Mouse (Mus musculus): ENCODE measurements around the gene Pak3. TPM values are rescaled to one million over a fixed set of nuclear protein-coding genes. Genes with fewer than 3 reads are reported as not detected.
A peak's percentile ranks its signal among the peaks of the same experiment; 100 is the strongest.
"Not testable (repeated sequence)": the region's sequence is repeated elsewhere in the genome, so short reads cannot be mapped to it uniquely, and the experiment has no call there.

Gene Pak3
- polyA plus RNA-seq (2016; fragmentation: Nextera tagmentation; extraction: Ambion mirVana): 7.1 and 7.5 TPM in 2 replicates

DNA sequence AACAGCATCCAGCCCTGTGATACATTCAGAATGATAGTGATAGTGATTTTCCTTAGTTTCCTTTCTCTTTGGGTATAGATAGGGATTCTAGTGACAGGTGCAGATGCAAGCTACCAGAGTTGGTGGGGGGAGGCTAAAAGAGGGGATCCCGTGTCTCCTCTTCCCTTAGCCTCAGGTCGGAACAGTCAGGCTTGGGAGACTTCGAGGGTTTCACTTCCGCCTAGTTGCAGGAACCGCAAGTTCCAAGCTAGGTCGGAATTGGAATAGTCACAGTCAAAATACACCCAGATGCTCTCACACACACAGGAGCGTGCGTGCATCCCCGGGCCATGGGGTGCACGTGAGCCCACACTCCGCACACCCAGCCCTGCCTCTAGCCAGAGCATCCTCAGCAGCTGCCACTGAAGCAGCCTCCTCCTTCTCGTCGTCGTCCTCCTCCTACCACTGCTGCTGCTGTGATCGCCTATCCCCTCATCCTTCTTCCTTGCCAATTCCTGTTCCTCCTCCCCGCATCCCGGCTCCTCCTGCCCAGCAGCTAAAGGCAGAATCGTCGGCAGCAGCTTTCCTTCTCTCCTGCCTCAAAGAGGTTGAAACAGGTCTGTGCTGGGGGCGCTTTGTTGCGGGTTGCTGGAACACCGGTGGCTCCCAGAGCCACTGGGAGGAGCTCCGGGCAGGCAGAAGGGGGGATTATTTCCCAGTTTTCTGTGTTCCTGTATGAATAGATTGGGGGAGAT, at the start of gene Pak3:
Pak3 (plus strand) TSS at position 424 of the 734 bp plus-strand sequence.
- Histone ChIP-seq H3K9ac (peak within 1 kb of the TSS; percentile 36; the same call in 1 of the 2 replicates), H3K36me3 (no peaks in the 10 kb centered on the region), H3K9me3 (replicated peaks) (no peaks in the 10 kb centered on the region), H3K27ac (ENCODE audit: poor library complexity, severe bottlenecking) (no peak within 1 kb of the TSS), H3K4me2 (peak within 1 kb of the TSS; percentile 72), H3K27me3 (replicated peaks) (peaks cover 9% of the 10 kb centered on the region; the same call in 1 of the 2 replicates), H3K4me3 (peak within 1 kb of the TSS; percentile 39), H3K4me1 (replicated peaks) (no peaks in the 10 kb centered on the region)
- ATAC-seq (ENCODE audit: insufficient number of reproducible peaks, low FRiP score): no peak
- WGBS: 9% methylated on average over 23 of the region's 23 CpGs

DNA sequence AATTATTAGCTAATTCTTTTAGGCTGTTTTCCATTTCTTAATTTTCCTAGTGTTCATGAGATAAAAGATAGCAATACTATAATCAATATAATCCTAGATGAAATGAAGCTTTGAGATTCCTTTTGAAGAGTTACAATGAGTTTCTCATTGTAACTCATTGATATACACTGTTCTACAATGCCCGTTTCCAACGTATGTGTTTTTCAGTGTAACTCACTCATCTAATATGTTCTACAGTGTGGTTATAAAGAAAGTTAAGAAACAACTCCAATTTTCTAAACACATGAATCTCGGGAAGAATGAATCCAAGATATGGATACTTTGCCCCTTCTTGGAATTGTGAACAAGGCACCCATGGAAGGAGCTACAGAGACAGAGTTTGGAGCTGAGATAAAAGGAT, 35.5 kb upstream of the Pak3 start:
- ATAC-seq (ENCODE audit: insufficient number of reproducible peaks, low FRiP score): peak; percentile 100
- Histone ChIP-seq H3K9me3 (replicated peaks) (no peaks in the 10 kb centered on the region), H3K4me2 (no peak overlapping the region), H3K9ac (no peak overlapping the region), H3K27me3 (replicated peaks) (no peaks in the 10 kb centered on the region), H3K4me3 (no peak overlapping the region), H3K27ac (ENCODE audit: poor library complexity, severe bottlenecking) (no peak overlapping the region), H3K36me3 (no peaks in the 10 kb centered on the region), H3K4me1 (replicated peaks) (no peaks in the 10 kb centered on the region)
- WGBS: 71% methylated on average over 3 of the region's 3 CpGs

DNA sequence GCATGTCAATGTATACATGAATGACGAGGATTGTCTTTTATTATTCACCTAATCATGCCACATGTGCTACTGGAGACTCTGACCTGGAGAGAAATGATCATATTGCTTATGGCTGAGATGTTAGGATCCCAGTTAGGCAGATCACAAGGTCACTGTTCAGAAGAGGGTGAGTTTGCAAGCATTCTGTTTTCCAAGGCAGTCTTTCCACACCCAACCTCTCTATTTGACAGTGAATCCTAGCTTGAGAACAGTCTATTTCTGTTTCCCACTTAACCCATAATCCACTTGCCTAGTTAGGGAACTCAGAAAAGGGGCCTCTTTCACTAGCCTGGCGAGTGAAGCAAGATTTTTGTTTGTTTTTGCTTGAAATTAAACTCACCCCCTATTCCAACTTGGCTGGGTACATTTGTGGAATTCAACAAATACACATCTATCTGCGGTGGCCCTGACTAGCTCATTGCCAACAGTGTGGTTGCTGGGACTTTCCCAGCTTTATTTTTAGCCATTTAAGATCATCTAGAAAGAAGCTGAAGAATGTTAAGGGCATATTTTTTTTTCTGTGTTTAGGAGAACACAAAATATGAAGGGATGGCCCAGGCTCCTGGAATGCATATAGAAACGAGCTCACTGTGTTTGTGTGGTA, 17.2 kb upstream of the Pak3 start:
- H3K27ac ChIP-seq (ENCODE audit: poor library complexity, severe bottlenecking): no peak overlapping the region
- ATAC-seq (ENCODE audit: insufficient number of reproducible peaks, low FRiP score): no peak
- H3K9ac ChIP-seq: no peak overlapping the region
- H3K4me1 ChIP-seq (replicated peaks): no peaks in the 10 kb centered on the region
- H3K4me3 ChIP-seq: no peak overlapping the region
- no peaks in the 10 kb centered on the region for H3K36me3 ChIP-seq
- 56% methylated on average over 4 of the region's 4 CpGs for whole genome bisulfite sequencing
- H3K9me3 ChIP-seq (replicated peaks): no peaks in the 10 kb centered on the region
- H3K4me2 ChIP-seq: no peak overlapping the region
- H3K27me3 ChIP-seq (replicated peaks): no peaks in the 10 kb centered on the region

DNA sequence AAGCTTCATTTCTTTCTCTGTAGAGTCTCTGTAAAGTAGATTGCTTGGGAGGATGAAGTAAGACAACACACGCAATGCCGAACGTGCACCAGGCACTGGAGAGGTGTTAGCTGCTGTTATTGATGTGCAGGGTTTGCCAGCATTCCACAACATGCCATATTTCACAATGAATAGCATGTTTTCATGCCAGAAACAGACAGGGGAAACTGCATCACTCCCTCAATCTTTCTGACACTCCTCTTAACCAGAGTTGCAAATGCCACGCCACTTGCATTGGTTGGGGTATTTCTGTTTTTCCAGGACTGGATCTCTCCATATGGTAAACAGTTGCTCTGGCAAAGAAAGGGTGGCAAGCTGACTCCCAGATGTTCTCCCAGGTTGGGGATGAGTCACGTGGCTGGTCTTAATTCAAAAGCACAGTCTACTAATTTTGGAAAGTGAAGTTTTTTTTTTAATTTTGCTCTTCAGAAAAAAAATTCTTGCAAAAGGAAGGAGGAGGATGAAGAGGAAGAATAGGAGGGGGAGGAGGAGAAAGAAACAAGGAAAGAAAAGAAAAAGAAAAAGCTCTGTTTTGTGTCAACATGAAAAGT, 16.5 kb upstream of the Pak3 start:
- Histone ChIP-seq H3K4me1 (replicated peaks) (no peaks in the 10 kb centered on the region), H3K4me2 (no peak overlapping the region)
- WGBS: 61% methylated on average over 5 of the region's 5 CpGs

DNA sequence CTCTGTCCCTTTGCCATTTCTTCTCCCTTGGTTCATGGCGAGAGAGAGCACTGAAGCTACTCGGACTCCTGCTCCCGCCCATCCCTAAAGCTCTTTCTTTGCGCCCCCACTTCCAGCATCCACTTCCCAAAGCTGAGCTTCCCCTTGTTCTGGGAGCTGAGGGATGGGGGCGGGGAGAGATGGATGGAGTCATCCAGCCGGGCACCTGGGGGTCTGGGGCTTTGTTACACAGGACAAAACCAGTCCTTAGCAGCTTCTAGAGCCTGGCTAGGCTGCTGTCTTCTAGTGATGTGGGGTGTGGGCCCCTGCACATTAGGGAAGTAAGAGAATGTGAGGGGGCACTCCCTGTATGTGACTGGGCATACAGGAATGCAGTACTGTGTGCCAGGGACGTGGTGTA, 526 bp downstream of the Pak3 start:
- H3K9ac ChIP-seq: 0 out of 2 replicates have a peak overlapping the region, but pooled peaks have one; percentile 36
- peak overlapping the region; percentile 72 for H3K4me2 ChIP-seq
- H3K4me1 ChIP-seq (replicated peaks): no peaks in the 10 kb centered on the region
- H3K4me3 ChIP-seq: peak overlapping the region; percentile 39
- peaks cover 9% of the 10 kb centered on the region; the same call in 1 of the 2 replicates for H3K27me3 ChIP-seq (replicated peaks)
- 17% methylated on average over 7 of the region's 7 CpGs for WGBS
- H3K27ac ChIP-seq (ENCODE audit: poor library complexity, severe bottlenecking): no peak overlapping the region
- no peaks in the 10 kb centered on the region for H3K36me3 ChIP-seq
- H3K9me3 ChIP-seq (replicated peaks): no peaks in the 10 kb centered on the region
- no peak for ATAC-seq (ENCODE audit: insufficient number of reproducible peaks, low FRiP score)

More for the DNA sequence above, 16.5 kb upstream of the Pak3 start:
- Histone ChIP-seq H3K36me3 (no peaks in the 10 kb centered on the region), H3K4me3 (no peak overlapping the region), H3K27me3 (replicated peaks) (no peaks in the 10 kb centered on the region), H3K9me3 (replicated peaks) (no peaks in the 10 kb centered on the region), H3K9ac (no peak overlapping the region), H3K27ac (ENCODE audit: poor library complexity, severe bottlenecking) (no peak overlapping the region)
- no peak for ATAC-seq (ENCODE audit: insufficient number of reproducible peaks, low FRiP score)

DNA sequence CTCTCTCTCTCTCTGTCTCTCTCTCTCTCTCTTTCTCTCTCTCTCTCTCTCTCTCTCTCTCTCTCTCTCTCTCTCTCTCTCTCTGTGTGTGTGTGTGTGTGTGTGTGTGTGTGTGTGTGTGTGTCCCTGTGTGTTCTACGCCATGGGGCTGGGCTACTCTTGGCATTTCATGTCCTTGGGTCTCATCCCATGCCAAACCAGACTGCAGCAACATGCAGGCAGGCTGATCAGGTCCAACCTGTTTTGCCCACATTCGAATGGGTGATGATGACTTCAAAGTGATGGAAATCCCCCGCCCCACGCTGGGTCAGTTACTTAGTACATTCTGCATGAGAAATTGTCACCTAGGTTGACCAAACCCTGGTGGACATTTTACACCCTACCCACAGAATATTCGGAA, 1.1 kb downstream of the Pak3 start:
- not testable (repeated sequence) for H3K4me3 ChIP-seq; H3K9me3 ChIP-seq (replicated peaks); H3K9ac ChIP-seq; H3K27me3 ChIP-seq (replicated peaks); H3K27ac ChIP-seq (ENCODE audit: poor library complexity, severe bottlenecking); H3K4me1 ChIP-seq (replicated peaks); H3K4me2 ChIP-seq; ATAC-seq (ENCODE audit: insufficient number of reproducible peaks, low FRiP score); H3K36me3 ChIP-seq
- 55% methylated on average over 5 of the region's 5 CpGs for WGBS

DNA sequence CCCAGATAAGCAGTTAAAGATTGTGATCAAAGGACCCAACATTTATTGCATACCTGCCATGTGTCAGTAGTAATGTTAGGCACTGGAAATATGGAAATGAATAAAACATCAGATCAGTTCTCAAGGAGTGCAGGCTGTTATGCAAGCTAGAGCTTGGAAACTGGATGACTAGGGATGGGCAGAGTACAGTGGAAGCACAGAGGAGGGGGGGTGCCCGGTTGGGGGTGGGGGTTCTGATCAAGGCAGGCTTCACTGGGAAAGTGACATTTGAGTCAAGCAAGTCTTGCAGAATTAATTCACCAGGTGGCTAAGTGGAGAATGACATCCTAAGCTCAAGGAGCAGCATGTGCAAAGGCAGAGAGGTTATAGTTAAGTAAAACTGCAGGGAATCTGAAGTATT, 1.8 kb downstream of the Pak3 start:
- Histone ChIP-seq H3K27me3 (replicated peaks) (peaks cover 9% of the 10 kb centered on the region; the same call in 1 of the 2 replicates), H3K4me1 (replicated peaks) (no peaks in the 10 kb centered on the region), H3K9ac (no peak overlapping the region), H3K4me3 (no peak overlapping the region), H3K36me3 (no peaks in the 10 kb centered on the region), H3K4me2 (no peak overlapping the region), H3K27ac (ENCODE audit: poor library complexity, severe bottlenecking) (no peak overlapping the region), H3K9me3 (replicated peaks) (no peaks in the 10 kb centered on the region)
- WGBS: 69% methylated on average over 1 of the region's 1 CpGs
- no peak for ATAC-seq (ENCODE audit: insufficient number of reproducible peaks, low FRiP score)

DNA sequence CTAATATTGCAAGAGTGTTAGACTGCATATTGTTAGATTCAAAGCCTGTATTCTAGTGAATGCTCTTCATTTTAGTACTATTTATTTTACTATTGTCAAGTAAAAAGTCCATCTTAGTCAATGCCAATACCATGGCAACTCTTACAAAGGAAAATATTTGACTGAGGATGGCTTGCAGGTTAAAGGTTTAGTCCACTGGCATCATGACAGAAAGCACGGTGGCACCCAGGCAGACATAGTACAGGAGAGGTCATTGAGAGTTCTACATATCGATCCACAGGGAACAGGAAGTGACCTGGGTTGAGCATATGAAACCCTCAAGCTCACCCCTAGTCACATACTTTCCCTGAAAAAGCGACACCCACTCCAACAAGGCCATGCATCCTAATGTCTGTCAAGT, 13.9 kb downstream of the Pak3 start:
- no peaks in the 10 kb centered on the region for H3K36me3 ChIP-seq
- H3K27ac ChIP-seq (ENCODE audit: poor library complexity, severe bottlenecking): no peak overlapping the region
- H3K4me1 ChIP-seq (replicated peaks): no peaks in the 10 kb centered on the region
- H3K4me2 ChIP-seq: no peak overlapping the region
- no peak for ATAC-seq (ENCODE audit: insufficient number of reproducible peaks, low FRiP score)
- 75% methylated on average over 3 of the region's 3 CpGs for WGBS
- H3K9me3 ChIP-seq (replicated peaks): no peaks in the 10 kb centered on the region
- H3K27me3 ChIP-seq (replicated peaks): no peaks in the 10 kb centered on the region
- H3K9ac ChIP-seq: no peak overlapping the region
- H3K4me3 ChIP-seq: no peak overlapping the region

DNA sequence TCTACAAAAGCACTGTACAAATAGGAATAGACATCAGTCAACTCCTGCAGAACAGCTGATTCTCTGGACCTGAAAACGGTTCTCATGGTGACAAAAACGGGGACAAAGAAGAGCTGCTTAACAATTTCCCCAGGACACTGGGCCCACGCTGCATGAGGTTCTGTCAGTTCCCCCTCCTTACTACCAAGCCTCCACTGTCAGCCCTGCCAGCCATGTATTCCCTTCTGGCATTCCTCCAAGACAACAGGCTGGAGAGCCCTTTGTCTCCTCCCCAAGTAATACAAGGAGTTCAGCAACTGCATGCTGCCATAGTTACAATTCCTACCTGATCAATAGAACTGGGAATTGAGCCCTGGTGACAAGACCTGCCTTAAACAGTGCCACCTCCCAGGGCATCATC, 15.2 kb downstream of the Pak3 start:
- H3K27ac ChIP-seq (ENCODE audit: poor library complexity, severe bottlenecking): no peak overlapping the region
- 69% methylated on average over 3 of the region's 3 CpGs for WGBS
- no peak for ATAC-seq (ENCODE audit: insufficient number of reproducible peaks, low FRiP score)
- H3K4me1 ChIP-seq (replicated peaks): no peaks in the 10 kb centered on the region
- no peak overlapping the region for H3K4me2 ChIP-seq
- no peak overlapping the region for H3K4me3 ChIP-seq
- no peaks in the 10 kb centered on the region for H3K9me3 ChIP-seq (replicated peaks)
- no peak overlapping the region for H3K9ac ChIP-seq
- no peaks in the 10 kb centered on the region for H3K27me3 ChIP-seq (replicated peaks)
- H3K36me3 ChIP-seq: no peaks in the 10 kb centered on the region

DNA sequence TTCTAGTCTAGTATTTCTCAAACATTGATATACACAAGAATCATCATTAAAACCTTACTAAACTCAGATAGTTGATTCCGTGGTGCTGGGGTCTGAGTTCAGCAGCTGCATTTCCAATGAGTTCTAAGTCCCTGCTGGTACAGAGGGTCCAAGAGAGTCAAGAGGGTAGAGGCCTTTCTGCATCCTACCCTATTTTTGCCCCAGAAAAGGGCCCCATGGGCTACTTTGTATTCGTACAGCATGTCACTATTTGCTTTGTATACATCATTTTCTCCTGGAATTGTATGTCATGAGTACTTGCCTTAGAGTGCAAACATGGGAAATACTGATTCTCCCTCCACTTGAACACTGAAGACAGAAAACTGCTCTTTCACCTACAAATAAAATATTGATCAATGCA, 24.4 kb downstream of the Pak3 start:
- WGBS: 55% methylated on average over 2 of the region's 2 CpGs
- Histone ChIP-seq H3K4me2 (no peak overlapping the region), H3K9ac (no peak overlapping the region), H3K36me3 (no peaks in the 10 kb centered on the region), H3K4me1 (replicated peaks) (no peaks in the 10 kb centered on the region), H3K27me3 (replicated peaks) (no peaks in the 10 kb centered on the region), H3K9me3 (replicated peaks) (no peaks in the 10 kb centered on the region), H3K27ac (ENCODE audit: poor library complexity, severe bottlenecking) (no peak overlapping the region), H3K4me3 (no peak overlapping the region)
- no peak for ATAC-seq (ENCODE audit: insufficient number of reproducible peaks, low FRiP score)

DNA sequence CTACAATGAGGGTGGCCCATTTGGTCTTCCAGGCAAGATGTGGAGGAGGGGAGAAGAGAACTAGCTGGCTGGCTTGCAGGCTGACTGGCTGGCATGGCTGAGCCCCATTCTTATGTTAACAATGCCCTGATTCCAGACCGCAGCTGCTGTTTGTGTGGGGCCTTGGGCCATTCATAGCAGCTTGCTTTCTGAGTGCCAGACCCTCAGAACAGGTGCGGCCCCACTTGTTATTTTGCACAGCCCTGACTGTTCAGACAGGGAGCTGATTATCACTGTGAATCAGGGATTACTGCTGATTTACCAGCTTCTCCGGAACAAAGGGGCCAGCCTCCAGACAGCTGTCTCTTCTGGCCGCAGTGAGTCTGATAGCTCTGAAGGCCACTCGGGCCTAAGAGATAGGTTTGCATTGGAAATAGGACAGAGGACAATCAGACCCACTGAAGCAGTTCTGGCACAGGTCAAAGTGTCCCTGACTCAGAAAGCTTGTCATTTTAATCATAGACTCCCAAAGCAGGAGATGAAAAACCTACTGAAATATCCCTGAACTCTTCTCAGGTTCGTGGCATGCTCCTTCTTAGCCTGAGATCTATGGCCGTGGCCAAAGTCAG, 24.9 kb downstream of the Pak3 start:
- 40% methylated on average over 7 of the region's 7 CpGs for WGBS
- no peak for ATAC-seq (ENCODE audit: insufficient number of reproducible peaks, low FRiP score)
- no peaks in the 10 kb centered on the region for H3K36me3 ChIP-seq
- no peaks in the 10 kb centered on the region for H3K9me3 ChIP-seq (replicated peaks)
- no peak overlapping the region for H3K27ac ChIP-seq (ENCODE audit: poor library complexity, severe bottlenecking)
- no peak overlapping the region for H3K4me2 ChIP-seq
- no peaks in the 10 kb centered on the region for H3K4me1 ChIP-seq (replicated peaks)
- no peaks in the 10 kb centered on the region for H3K27me3 ChIP-seq (replicated peaks)
- no peak overlapping the region for H3K9ac ChIP-seq
- no peak overlapping the region for H3K4me3 ChIP-seq

Measured in heart, embryonic 12.5 days (tissue).